Mouse (Mus musculus) heart, adult 8-10 months (tissue): ENCODE results near the gene Ccdc13. TPM values are rescaled to one million over a fixed set of nuclear protein-coding genes. Genes with fewer than 3 reads are reported as not detected.

Experiments used
- DNase-seq: peaks from one replicate; pipeline ENCODE4 v3.0.0; 2022; ENCODE audit warnings: low spot score
- total RNA-seq, 4 experiments: library from RNA; stranded (reverse); gene quantifications; 2 replicates each; pipeline ENCODE4 v1.2.4; 2022

Gene Ccdc13
- under 1 TPM in 2 of 4 experiments, not detected in 2; 0.12 to 0.27 TPM for total RNA-seq

- peak; percentile 49 for DNase-seq
Observed at GRCm38 (mm10) chr9:121838829-121839621, at the start of gene Ccdc13. Gene Ccdc13 (minus strand): TSS chr9:121839461.

GRCm38 (mm10) chr9:121882015-121882457 is 42.8 kb upstream of the Ccdc13 start:
- no peak for DNase-seq

GRCm38 (mm10) chr9:121881301-121881700 is 42.0 kb upstream of the Ccdc13 start:
- DNase-seq, result no peak

GRCm38 (mm10) chr9:121880840-121881239 is 41.6 kb upstream of the Ccdc13 start:
- DNase-seq, result peak; percentile 69

- peak; percentile 60 for DNase-seq
Observed at GRCm38 (mm10) chr9:121877052-121877740, 37.9 kb upstream of the Ccdc13 start.

- DNase-seq, result no peak
Observed at GRCm38 (mm10) chr9:121873578-121873977, 34.3 kb upstream of the Ccdc13 start.

GRCm38 (mm10) chr9:121872062-121872683 is 32.9 kb upstream of the Ccdc13 start:
- no peak for DNase-seq

- DNase-seq, result no peak
Observed at GRCm38 (mm10) chr9:121869973-121870515, 30.8 kb upstream of the Ccdc13 start.

GRCm38 (mm10) chr9:121869432-121869831 is 30.2 kb upstream of the Ccdc13 start:
- no peak for DNase-seq

GRCm38 (mm10) chr9:121868236-121868635 is 29.0 kb upstream of the Ccdc13 start:
- DNase-seq, result no peak

- no peak for DNase-seq
Observed at GRCm38 (mm10) chr9:121867632-121868031, 28.4 kb upstream of the Ccdc13 start.

GRCm38 (mm10) chr9:121865425-121866008 is 26.3 kb upstream of the Ccdc13 start:
- no peak for DNase-seq

GRCm38 (mm10) chr9:121864837-121865236 is 25.6 kb upstream of the Ccdc13 start:
- no peak for DNase-seq

GRCm38 (mm10) chr9:121860921-121861320 is 21.7 kb upstream of the Ccdc13 start:
- DNase-seq, result no peak

GRCm38 (mm10) chr9:121859345-121859744 is 20.1 kb upstream of the Ccdc13 start:
- DNase-seq, result no peak

GRCm38 (mm10) chr9:121858153-121858488 is 18.9 kb upstream of the Ccdc13 start, which contains the start of gene Higd1a:
Gene Higd1a (minus strand): TSS chr9:121858362.
- DNase-seq, result no peak

- peak; percentile 96 for DNase-seq
Observed at GRCm38 (mm10) chr9:121857474-121858152, 18.4 kb upstream of the Ccdc13 start.

- peak; percentile 32 for DNase-seq
Observed at GRCm38 (mm10) chr9:121856649-121857416, 17.6 kb upstream of the Ccdc13 start.

- DNase-seq, result no peak
Observed at GRCm38 (mm10) chr9:121854246-121854645, 15.0 kb upstream of the Ccdc13 start.

GRCm38 (mm10) chr9:121847842-121848241 is 8.6 kb upstream of the Ccdc13 start:
- no peak for DNase-seq
